Mouse (Mus musculus): ENCODE measurements at regions not wholly inside any gene's neighbourhood (a gene's known extent, or its start where the extent isn't known, plus 50 kb on each side); places are given as distances from the start of the nearest gene placed in this dataset.

DNA sequence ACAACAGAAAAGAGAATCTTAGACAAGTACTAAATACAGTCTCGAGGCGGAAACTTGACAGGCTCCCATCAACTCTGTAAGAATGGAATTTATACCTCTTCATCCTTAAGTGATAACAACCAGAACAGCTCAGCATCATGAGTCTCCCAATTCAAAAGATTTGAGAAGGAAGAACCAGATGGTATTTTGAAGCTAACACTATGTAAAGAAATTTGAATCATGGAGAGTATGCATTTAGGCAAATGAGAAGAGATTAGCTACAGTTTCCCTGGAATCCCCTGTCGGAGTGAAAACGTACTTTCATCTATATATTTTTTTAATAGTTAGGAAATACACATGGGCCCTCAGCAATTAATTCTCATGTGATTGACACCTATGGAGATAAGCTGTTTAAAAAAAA lies 140.9 kb downstream of the Nrip1 start:
- DNase-seq = no peak

- DNase-seq = no peak
Observed at GRCm38 (mm10) chr16:76232174-76232573, 141.5 kb downstream of the Nrip1 start.

- no peak for DNase-seq
Observed at GRCm38 (mm10) chr16:76230516-76231302, 142.9 kb downstream of the Nrip1 start.

- DNase-seq = no peak
Observed at GRCm38 (mm10) chr16:76228451-76228850, 145.2 kb downstream of the Nrip1 start.

DNA sequence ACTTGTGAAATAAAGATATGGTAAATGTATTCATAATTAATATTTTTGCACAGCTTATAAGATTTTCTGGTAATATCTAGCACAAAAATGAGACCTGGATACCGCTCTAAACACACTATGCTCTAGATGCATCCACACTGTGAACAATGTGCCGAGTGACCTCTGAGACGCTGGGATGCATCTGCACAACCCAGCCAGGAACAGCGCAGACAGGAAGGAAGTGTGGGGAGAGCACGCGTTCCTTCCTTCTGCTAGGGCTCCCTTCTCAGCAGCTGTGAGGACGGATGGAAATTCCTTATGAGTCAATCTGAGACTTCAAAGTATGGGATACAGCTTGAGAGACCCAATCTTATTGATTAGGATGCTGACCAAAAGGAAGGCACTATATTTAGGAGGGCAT lies 147.2 kb downstream of the Nrip1 start:
- peak; percentile 40 for DNase-seq

DNA sequence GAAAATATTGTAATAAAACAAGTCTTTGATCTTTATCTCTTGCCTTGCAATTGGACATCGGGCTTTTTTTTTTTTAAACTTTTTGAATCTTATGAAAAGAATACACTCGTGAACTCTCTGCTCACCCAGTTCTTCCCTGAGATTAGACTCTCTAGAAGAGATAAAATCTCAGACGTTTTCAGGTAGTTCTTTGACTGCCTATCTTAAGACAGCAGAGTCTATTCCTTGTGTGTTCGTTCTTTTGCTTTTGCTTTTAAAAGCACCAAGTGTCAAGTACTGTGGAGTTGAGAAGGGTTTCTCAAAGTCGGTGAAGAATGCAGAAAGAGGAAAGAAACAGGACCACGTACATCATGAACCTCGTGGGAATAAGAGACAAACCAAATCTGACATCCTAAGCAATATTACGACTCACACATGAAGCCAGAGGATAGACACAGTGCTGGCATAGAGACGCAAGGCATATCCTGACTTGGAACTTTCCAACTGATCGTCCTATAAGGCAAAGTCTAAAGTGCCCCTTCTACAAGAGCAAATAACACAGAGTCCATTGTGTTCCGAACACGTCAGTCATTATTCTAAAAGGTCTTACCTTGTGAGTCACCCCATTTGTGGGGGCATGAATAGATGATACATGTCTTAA lies 147.9 kb downstream of the Nrip1 start:
- no peak for DNase-seq

DNA sequence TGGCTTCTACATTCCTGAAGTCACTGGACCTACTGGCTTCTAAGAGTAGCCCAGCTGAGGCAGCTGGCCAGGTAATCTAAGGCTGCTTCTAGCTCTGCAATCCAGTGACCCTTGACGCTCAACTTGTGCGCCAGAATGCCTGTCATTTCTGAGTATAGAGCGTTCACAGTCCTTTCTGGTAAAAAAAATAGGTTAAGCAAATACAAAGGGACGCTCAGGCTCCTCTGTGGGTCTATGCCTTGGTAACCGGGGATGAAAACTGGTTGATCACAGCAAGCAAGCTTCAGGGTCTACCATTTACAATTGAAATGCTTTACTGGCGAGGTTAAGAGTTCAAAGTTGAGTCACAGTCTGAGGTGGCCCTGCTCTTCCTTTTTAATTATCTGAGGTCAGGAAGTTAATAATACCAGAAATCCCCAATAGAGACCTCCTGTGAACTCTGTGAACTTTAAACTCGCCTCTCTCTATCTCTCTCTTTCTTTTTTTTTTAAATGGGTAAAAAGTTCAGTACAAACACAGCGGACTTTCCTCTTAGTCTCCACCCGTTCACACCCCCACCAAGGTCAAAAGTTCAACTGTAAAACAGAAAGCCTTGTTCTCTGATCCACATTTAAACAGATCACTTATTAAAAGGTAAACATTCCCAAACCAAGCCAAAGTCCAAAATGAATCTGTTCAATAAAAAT lies 148.6 kb downstream of the Nrip1 start:
- peak; percentile 81 for DNase-seq

GRCm38 (mm10) chr16:76223716-76224115 lies 149.9 kb downstream of the Nrip1 start:
- DNase-seq = no peak

GRCm38 (mm10) chr16:76222960-76223359 lies 150.7 kb downstream of the Nrip1 start:
- peak; percentile 51 for DNase-seq

DNA sequence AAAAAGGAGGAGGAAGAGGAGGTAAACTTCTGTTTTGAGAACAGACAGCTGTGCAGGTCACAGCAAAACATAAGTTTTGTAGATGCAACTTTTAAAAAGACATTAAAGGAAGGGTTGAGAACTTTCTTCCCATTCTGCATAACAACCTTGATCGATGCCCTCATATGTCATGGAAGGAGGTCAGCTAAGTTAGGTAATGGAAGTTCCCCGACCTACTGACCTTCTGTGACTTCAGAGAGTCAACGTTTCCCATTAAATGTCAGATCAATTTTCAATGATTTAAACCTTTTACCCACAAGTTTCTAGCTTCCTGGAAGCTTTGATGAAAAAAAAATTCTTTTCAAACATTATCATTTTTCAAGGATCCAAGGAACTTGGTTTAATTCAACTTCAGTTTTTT lies 153.2 kb downstream of the Nrip1 start:
- DNase-seq = no peak

DNA sequence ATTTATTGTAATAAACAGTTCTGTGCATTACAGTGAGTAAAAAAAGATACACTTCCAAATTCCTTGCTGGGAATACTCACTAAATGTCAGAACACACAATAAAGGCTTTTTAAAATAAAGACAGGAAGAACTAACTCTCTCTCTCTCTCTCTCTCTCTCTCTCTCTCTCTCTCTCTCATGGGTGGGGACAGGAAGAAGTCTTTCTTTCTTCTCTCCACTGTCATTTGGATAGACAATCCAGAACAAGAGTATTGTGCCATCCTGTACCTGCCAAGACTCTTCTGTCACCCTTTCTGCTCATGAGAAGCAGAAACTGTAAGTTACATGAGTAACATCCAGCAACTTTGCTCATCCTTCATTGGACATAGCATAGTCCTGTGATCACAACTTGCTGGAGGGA lies 154.4 kb downstream of the Nrip1 start:
- no peak for DNase-seq

- no peak for DNase-seq
Observed at GRCm38 (mm10) chr16:76218310-76219170, 155.1 kb downstream of the Nrip1 start.

DNA sequence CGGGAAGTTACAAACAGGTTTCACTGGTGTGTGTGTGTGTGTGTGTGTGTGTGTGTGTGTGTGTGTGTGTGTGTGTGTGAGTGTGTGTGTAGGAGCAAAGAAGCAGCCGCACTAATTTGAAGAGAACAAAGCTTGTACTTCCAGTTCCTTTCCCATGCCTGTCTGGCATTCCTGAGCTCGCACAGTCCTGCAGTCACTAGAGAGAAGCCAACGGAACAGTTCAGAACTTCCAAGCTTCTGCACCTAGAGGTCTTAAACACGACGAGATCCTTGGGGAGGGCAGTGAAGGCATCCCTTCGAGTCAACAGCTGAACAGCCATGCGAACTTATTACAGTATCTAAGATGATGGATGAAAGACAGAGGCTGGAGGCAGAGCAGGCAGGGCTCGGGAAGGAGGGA lies 157.4 kb downstream of the Nrip1 start:
- no peak for DNase-seq

GRCm38 (mm10) chr16:76215558-76215957 lies 158.1 kb downstream of the Nrip1 start:
- DNase-seq = no peak

GRCm38 (mm10) chr16:76201773-76202571 lies 171.7 kb downstream of the Nrip1 start:
- peak; percentile 78 for DNase-seq

GRCm38 (mm10) chr16:76200801-76201728 lies 172.6 kb downstream of the Nrip1 start:
- no peak for DNase-seq

DNA sequence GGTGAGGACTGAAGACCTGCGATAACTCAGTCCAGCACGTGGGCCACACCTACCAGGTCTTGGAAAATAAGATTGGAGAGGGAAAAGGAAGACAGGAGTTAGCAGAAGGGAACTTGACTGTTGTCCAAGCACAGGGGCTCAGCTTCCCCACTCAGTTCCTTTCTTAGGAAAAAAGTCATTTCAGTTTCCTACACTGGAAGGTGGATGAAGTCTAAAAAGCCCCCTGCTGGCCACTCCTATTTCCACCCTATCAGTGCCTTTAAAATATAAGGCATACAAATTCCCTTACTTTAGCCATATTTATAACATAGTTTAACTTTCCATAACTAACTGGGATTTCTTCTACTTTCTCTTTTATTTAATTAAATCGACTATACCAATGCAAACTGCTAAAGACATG lies 173.4 kb downstream of the Nrip1 start:
- DNase-seq = peak; percentile 53

DNA sequence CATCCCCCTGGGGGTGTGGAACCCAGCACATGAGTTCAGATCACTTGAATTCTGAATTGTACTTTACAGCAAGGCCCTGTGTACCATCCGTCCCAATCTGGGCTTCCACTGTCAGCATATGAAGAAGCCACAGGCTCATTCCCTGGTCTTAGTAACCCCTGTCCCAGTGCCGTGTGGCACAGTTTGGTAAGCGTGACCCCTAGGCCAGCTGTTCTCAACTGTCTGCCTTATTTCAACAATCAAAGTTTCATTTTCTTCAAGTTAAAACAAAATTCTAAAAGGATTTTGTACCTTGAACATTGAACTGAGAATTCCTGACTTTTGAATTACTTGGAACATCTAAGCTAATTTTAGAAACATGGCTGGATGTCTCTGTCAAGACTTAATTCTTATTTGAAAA lies 174.6 kb downstream of the Nrip1 start:
- no peak for DNase-seq

GRCm38 (mm10) chr16:76194291-76194690 lies 172.2 kb upstream of the Samsn1 start:
- DNase-seq = no peak

GRCm38 (mm10) chr16:76191135-76191534 lies 169.1 kb upstream of the Samsn1 start:
- DNase-seq = no peak

- DNase-seq = no peak
Observed at GRCm38 (mm10) chr16:76183556-76183955, 161.5 kb upstream of the Samsn1 start.

Data from kidney, postnatal 14 days (tissue).